Mouse (Mus musculus): Measurements from ENCODE around the gene Mrap.

GRCm38 (mm10) chr16:90747143-90747542 lies 9.1 kb downstream of the Mrap start:
- TF ChIP-seq CTCF (IDR thresholded peaks at IDR 0.05; ENCODE audit: borderline replicate concordance, extremely low read depth, insufficient read depth, insufficient read length) = no peak
- no peak for TF ChIP-seq POLR2A (IDR thresholded peaks at IDR 0.05; ENCODE audit: borderline replicate concordance, extremely low read depth, insufficient read depth, insufficient read length, poor library complexity, severe bottlenecking)
